Mouse (Mus musculus): ENCODE measurements around the gene Cybb.
"Not testable (repeated sequence)": the region's sequence is repeated elsewhere in the genome, so short reads cannot be mapped to it uniquely, and the experiment has no call there.

- not testable (repeated sequence) for TF ChIP-seq CTCF (IDR thresholded peaks at IDR 0.05; ENCODE audit: low read depth, low read length); POLR2AphosphoS5 (IDR thresholded peaks at IDR 0.05; ENCODE audit: insufficient replicate concordance, low read depth, low read length); TAL1 (conservative IDR thresholded peaks at IDR 0.05; ENCODE audit: low read depth, low read length); GATA1 (IDR thresholded peaks at IDR 0.05; ENCODE audit: borderline replicate concordance, low read length); GATA2 (IDR thresholded peaks at IDR 0.05; ENCODE audit: borderline replicate concordance, low read depth, low read length)
These were observed 32.4 kb upstream of the Cybb start for GRCm38 (mm10) chrX:9519969-9520368.

All from G1E (cell line).